Mouse (Mus musculus) brain, embryonic 14.5 days (tissue): ENCODE measurements around the gene Syn1. TPM values are rescaled to one million over a fixed set of nuclear protein-coding genes. Genes with fewer than 3 reads are reported as not detected.
A peak's percentile ranks its signal among the peaks of the same experiment; 100 is the strongest.

Experiments
- DNase-seq: peaks from one replicate; pipeline ENCODE4 v3.0.0-alpha.2; 2011; ENCODE audit warnings: low read depth
- CTCF ChIP-seq: fragments of 200-500 bp; IDR thresholded peaks from 2 replicates; pipeline ENCODE4 v1.5.1; 2012; ENCODE audit warnings: inconsistent platforms, mild to moderate bottlenecking, moderate library complexity, borderline replicate concordance; ENCODE audit not compliant: insufficient read depth, insufficient read length; ENCODE audit errors: extremely low read depth
- POLR2A ChIP-seq: fragments of 200-500 bp; IDR thresholded peaks from 2 replicates; pipeline ENCODE4 v1.6.1; 2012; ENCODE audit warnings: mild to moderate bottlenecking, inconsistent platforms, borderline replicate concordance; ENCODE audit not compliant: poor library complexity, insufficient read depth, insufficient read length, severe bottlenecking; ENCODE audit errors: extremely low read depth
- polyA plus RNA-seq: library from polyadenylated mRNA; depleted of rRNA; stranded (reverse); fragments of >200 nt; gene quantifications from 2 replicates; pipeline ENCODE4 v1.2.3, GENCODE M21; 2012

Gene Syn1
- polyA plus RNA-seq, 1 experiment: 68.1 TPM

DNA sequence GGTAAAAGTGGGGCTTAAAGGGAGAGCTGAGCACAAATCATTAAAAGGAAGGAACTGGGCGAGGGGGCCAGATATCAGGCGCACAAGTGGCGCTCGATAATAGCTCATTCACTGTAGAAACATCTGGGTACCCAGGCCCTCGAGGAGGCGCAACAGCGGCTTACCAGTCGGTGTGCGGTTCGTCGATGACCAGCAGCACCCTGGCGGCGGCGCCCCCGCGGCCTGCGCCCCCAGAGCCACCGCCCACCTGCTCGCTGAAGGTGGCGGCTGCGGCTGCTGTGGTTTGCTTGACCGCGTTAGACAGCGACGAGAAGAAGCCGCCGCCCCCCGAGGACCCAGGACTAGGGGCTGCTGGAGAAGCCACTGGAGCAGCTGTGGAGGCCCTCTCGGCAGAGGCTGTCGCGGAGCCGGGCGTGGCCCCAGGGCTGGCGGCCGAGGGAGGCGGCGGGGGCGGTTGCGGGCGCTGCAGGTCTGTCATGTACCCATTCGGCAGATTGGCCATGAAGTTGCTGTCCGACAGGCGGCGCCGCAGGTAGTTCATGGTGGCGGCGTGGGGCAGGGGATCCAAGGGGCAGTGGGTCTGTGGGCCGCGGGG is 458 bp downstream of the Syn1 start:
- no peak for DNase-seq
- no peak for TF ChIP-seq POLR2A
- no peak for TF ChIP-seq CTCF

DNA sequence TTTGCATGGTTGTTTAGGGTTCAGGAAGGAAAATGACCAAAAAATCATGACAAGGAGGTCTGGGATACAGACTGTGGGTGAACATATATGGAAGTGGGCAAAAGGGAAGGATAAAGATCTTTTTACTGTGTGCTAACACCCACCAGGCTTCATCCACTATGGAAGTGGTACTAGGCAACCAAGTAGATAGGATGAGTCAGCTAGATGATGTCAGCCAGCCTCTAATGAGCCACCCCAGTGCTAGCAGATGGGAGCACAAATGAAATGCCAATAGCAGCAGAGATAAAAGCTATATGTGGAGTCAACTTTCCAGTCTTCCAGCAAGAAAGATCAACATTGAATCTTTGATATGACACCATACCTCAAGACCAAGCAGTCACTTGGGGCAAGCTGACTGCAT is 5.7 kb downstream of the Syn1 start:
- DNase-seq: no peak

DNA sequence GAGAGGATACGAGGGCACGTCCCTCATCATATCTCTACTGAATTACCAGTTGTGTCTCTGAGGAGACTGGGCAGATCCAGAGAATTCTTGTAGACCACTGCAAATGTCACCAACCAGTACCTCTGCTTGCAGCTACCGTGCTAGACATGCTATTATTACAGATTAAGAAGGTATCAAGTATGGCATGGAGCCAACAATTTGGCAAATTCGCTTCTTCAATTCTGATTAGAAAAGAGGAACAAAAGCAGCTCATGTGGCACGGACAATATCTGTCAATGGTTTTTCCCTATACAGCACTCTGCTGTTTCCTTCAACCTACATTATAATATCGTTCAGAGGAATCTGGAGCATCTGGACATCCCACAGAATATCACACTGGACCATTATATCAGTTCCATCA is 7.1 kb downstream of the Syn1 start:
- no peak for TF ChIP-seq POLR2A
- no peak for DNase-seq

More for the DNA sequence above, 5.7 kb downstream of the Syn1 start:
- TF ChIP-seq POLR2A (no peak), CTCF (no peak)

DNA sequence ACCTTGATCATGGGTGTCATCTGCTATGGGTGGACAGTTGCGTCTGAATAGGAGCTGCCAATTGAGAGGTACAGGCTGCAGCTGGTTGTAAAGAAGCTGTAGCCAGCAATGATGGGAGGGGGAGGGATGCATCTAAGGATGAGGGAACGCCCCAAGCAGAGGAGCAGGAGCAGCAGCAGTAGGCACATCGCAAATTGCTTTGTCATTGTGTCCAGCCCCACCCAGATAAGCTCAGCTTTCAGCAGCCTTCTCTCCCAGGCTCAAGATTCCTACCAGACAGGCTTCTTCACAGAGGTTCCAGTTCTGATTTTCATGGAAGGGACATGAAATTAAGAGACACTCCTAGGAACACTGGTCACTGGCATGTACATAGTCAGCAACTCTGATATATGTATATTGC is 10.7 kb downstream of the Syn1 start:
- TF ChIP-seq CTCF (no peak), POLR2A (no peak)
- no peak for DNase-seq

DNA sequence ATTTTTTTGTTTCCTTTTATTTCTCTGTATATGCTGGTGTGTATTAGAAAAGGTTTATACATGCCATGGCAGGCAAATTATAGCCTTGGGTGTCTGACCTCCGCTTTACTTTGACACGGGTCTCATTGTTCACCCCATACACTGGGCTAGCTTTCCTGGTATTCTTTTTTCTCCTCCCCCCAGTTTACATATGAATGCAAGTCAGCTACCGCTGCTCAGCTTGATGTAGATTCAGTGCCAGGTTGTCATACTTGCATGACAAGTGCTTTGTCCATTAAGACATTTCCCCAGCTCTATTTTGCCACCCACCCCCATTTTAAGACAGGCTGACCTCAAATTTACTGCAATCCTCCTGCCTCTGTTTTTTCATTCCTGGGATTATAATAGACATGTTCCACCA is 45.6 kb downstream of the Syn1 start:
- DNase-seq: peak; percentile 51
- no peak for TF ChIP-seq POLR2A
- no peak for TF ChIP-seq CTCF

DNA sequence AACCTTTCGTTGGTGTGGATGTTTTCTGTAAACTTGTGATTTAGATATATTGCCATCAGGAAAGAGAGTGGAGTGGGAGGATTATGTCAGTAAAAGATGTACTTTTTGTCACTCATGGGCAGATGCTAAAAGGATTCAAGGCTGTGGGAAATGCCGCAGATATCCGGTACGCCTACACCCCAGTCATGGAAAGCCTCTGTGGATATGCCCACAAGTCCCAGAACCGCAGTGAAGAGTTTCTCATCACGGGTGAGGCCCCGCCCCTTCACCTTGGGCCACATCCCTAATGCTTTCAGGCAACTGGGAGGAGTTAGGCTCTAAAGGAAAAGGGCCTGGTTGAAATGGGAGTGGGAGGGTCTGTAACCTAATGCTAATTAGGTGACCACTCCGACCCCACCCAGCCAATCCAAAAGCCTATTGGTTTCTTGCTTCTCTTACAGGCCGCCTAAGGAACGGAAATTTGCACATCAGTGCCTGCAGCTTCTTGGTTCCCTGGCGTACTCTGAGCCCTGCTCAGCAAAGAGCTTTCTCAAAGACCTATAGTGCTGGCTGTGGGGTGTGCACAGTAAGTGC is 47.8 kb downstream of the Syn1 start:
- TF ChIP-seq POLR2A (no peak), CTCF (no peak)
- no peak for DNase-seq

DNA sequence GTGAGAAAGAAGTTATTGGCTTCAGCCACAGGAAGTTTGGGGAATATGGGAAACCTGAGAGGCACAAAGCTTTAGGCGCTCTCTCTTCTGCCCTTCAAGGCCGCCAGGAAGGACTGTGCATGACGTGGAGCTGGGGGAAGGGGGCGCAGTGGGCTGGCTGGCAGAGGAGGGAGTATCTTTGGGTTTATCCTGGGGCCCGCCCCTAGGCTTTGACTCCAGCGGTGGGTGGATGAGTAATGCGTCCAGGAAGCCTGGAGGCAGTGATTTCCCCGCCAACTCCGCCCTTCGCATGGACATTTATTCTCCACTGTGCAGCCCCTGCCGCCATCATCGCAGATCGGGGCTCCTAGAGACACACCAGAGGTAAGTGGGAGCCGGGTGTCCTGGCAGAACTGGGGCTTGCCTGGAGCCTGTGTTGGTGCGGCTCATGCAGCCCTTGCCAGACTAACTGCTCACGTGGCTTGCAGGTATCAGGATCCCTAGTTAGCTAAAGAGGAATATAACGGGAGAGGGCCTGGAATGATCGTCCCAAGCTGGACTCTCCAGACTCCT is 50.8 kb downstream of the Syn1 start, which contains the start of gene Timp1:
Gene Timp1 (plus strand): TSS at position 205 of the 552 bp plus-strand sequence.
- peak; percentile 35 for DNase-seq
- no peak for TF ChIP-seq CTCF
- TF ChIP-seq POLR2A: no peak

DNA sequence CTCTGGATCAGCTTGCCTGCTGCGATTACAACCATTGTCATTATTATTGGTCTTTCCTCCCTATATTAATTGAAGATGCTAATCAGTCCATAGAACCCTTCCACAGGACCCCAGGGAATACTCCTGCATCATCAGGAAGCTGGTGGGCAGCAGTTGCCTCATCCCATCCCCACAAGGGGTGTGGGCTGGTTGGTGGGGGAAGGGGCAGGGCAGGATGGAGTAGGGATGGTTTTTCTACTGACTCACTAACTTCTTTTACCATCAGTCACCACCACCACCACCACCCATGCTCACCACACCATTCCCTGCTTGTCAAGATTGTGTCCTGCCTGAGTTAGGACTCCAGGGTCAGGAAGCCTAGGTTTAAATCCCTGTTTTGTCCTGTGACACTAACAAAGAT is 51.6 kb downstream of the Syn1 start:
- TF ChIP-seq CTCF (no peak), POLR2A (no peak)

DNA sequence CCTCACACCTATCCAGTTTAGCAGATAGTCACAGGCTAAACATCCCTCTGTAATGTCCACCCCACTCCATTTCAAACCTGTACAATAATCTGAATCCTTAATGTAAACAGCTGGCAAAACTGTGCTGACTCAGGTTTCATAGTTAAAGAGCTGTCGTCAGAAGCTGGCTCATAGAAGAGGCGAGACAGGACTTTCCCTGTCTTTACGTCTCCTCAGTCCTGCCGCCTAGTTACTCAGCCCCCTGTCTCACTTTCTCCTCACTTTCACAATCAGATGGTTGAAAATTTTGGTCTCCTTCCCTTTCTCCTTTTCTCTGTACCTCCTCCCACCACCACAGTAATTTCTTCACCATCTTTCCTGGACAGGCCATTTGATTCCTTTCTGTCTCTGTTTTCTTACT is 52.7 kb downstream of the Syn1 start:
- TF ChIP-seq POLR2A (no peak), CTCF (no peak)
- DNase-seq: no peak

More for the DNA sequence above, 51.6 kb downstream of the Syn1 start:
- DNase-seq: no peak

DNA sequence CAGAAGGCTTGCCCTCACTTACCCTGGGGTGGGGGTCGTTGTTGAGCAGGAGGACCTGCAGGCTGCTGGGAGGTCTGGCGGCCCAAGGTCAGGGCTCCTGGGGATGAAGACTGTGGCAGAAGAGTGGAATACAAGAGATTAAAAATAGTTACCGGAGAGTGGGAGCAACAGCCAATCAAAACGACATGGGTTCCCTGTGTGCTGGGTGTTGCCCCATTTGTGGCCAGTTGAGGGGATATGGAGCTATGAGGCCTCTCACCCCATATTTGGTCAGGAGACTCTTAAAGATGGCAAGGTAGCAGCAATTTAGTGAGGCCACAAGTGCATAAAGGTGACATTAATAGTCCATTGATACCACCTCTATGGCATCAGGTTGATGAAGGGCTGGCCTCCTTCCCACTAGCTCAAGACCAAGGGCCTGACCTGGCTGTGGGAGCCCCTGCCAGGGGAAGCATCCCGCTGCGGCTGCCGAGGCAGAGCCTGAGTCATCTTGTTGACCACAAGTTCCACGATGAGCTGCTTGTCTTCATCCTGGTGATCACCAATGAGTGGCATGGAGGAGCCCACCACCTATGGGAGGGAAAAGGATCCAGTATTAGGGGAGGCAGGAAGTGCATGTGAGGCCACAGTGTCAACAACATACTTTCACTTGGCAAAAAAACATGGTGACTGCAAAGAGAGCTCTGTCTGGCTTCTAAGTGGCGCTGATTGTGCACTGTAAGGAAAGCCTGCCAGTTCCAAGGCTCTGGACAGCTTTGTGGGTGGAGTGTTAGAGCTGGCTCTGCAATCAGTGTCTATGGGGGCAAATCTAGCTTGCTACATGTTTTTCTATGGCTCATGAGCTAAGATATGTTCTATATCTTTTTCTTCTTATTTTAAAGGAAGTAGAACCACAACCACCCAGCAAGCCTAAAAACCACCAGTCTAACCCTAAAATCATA is 57.4 kb downstream of the Syn1 start:
- DNase-seq: no peak
- TF ChIP-seq CTCF (no peak), POLR2A (no peak)

DNA sequence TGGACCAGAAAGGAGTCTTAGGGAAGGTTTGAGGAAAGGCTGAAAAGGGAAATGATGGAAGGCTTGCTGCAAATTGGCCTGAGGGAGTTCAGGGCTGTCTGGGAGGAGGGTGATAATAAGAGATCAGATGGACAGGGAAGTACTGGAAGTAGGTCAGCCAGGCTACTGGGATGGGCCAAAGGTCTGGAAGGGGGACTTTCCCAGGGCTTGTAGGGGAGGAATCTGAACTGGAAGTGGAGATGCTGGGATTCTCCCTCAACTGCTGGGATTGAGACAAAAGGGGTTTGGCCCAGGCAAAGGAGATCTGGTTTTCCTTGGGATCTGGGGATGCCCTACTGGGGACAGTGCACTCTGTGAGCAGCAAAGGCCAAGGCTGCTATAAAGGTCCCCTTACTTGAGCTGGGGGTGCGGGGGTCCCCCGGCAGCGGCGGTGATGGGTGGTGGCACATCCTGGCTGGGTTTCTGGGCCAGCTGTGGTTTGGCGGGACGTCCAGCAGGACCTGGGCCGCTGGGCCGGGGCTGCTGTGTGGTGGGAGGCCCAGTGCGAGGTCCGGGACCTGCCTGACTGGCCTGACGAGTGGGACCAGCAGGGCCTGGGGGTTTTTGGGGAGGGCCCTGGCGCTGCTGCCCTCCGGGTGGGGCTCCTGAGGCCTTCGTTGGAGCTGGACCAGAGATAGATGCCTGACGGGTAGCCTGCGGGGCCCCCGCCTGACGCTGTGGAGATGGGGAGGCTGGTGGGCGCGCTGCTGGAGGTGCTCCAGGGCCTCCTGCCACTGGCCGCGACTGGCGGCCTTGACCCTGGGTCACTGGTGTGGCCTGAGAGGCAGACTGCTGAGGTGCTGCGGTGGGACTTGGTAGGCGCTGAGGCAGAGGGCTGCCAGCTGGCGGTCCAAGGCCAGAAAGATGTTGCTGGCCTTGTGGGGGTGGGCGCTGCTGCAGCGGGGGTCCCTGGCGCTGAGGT is 58.4 kb downstream of the Syn1 start:
- TF ChIP-seq POLR2A (no peak), CTCF (no peak)
- DNase-seq: no peak

DNA sequence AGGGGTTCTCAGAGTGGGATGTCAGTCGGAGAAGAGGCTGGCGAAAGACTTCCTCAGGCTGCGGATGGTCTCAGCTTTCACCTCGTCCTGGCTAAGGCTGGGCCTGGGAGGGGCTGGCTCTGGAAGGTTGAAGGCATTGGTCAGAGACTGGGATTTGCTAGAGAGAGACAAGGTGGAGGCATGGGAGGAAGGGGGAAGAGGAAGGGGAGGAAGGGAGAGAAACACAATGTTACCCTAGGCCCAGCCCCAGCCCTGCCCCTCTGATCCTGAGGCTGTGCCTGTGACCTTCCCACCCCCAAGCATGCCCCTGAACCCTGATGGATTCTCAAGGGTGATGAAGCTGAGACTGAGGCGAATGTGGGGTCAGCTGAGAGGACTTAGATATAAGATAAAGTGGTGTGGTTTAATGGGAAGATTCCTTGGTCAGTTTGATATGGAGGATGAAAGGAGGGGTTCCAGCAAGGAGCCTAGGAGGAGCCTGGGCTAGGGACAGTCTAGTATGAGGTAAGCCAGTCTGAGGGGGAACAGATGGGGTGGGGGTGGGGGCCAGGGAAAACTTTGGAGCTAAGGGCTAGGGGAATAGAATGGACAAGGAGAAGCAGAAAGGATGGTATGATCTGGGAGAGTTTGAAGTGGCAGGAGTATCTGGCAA is 59.2 kb downstream of the Syn1 start:
- TF ChIP-seq CTCF (no peak), POLR2A (no peak)
- DNase-seq: no peak
